Mouse (Mus musculus) limb, embryonic 14.5 days (tissue): ENCODE results near the gene Ttn. TPM values are rescaled to one million over a fixed set of nuclear protein-coding genes. Genes with fewer than 3 reads are reported as not detected.

Experiments
- ATAC-seq: fragments of 200-750 bp; cut with Nextera tagmentation; 2 replicates; pipeline ENCODE4 v1.8.0; 2017; ENCODE audit warnings: low read depth, moderate number of reproducible peaks, moderate TSS enrichment; ENCODE audit not compliant: low FRiP score
- DNase-seq: peaks from one replicate; pipeline ENCODE4 v3.0.0-alpha.2; 2015; ENCODE audit warnings: low spot score
- H3K27ac ChIP-seq: fragments of 300-500 bp; sonication (generic); replicated peaks from 2 replicates; pipeline ENCODE4 v1.5.1; 2014; ENCODE audit warnings: low read depth, mild to moderate bottlenecking, low read length, moderate library complexity, mixed read lengths
- H3K27me3 ChIP-seq: fragments of 300-500 bp; sonication (generic); 2 replicates; pipeline ENCODE4 v1.6.1; 2014; ENCODE audit warnings: low read length, mixed read lengths; ENCODE audit not compliant: control insufficient read depth, insufficient read depth
- H3K36me3 ChIP-seq: fragments of 300-500 bp; sonication (generic); 2 replicates; pipeline ENCODE4 v1.6.1; 2014; ENCODE audit warnings: mild to moderate bottlenecking, low read length, moderate library complexity, mixed read lengths; ENCODE audit not compliant: control insufficient read depth, insufficient read depth
- H3K4me1 ChIP-seq: fragments of 300-500 bp; sonication (generic); 2 replicates; pipeline ENCODE4 v1.6.1; 2014; ENCODE audit warnings: antibody characterized with exemption, low read length, mixed read lengths; ENCODE audit not compliant: control insufficient read depth, insufficient read depth
- H3K4me2 ChIP-seq: fragments of 300-500 bp; sonication (generic); replicated peaks from 2 replicates; pipeline ENCODE4 v1.6.1; 2014; ENCODE audit warnings: low read depth, mild to moderate bottlenecking, low read length, moderate library complexity; ENCODE audit not compliant: severe bottlenecking
- H3K4me3 ChIP-seq: fragments of 300-500 bp; sonication (generic); replicated peaks from 2 replicates; pipeline ENCODE4 v1.5.1; 2014; ENCODE audit warnings: low read length
- H3K9ac ChIP-seq: fragments of 300-500 bp; sonication (generic); 2 replicates; pipeline ENCODE4 v1.6.1; 2014; ENCODE audit warnings: mild to moderate bottlenecking, low read depth, low read length, moderate library complexity; ENCODE audit not compliant: severe bottlenecking
- H3K9me3 ChIP-seq: fragments of 300-500 bp; sonication (generic); 2 replicates; pipeline ENCODE4 v1.6.1; 2016; ENCODE audit warnings: low read length; ENCODE audit not compliant: control insufficient read depth
- POLR2A ChIP-seq: fragments of 200-500 bp; IDR thresholded peaks from 2 replicates; pipeline ENCODE4 v1.8.0; 2012; ENCODE audit warnings: inconsistent platforms, mild to moderate bottlenecking, moderate library complexity, borderline replicate concordance; ENCODE audit not compliant: insufficient read depth, insufficient read length; ENCODE audit errors: extremely low read depth
- WGBS: fragments of 180-500 bp; shearing (Covaris S2); extraction: QIAGEN DNeasy Blood & Tissue Kit; methylation state at CpG from one replicate; pipeline ENCODE4 v1.1.7; 2014; 5-methylcytosine and 5-hydroxymethylcytosine counted together
- polyA plus RNA-seq, 2 experiments: library from polyadenylated mRNA; depleted of rRNA in 1 of 2; stranded (reverse) in 1 of 2; unstranded in 1 of 2; fragments of >200 nt; fragmentation: Nextera tagmentation in 1 of 2; extraction: Ambion mirVana in 1 of 2; gene quantifications; 2 replicates each; pipeline versions ENCODE4 v1.2.1 to v1.2.3; 2012 to 2014

Gene Ttn
- polyA plus RNA-seq, 2 experiments: 15.8 to 99.0 TPM

GRCm38 (mm10) chr2:76850066-76850465, 132.3 kb downstream of the Ttn start:
- ATAC-seq (no peak), DNase-seq (no peak)
- Histone ChIP-seq H3K4me3 (no peak overlapping the region), H3K9ac (no peak overlapping the region), H3K4me2 (no peak overlapping the region), H3K27me3 (no peaks in the 10 kb centered on the region), H3K4me1 (no peaks in the 10 kb centered on the region), H3K27ac (no peak overlapping the region), H3K36me3 (no peaks in the 10 kb centered on the region), H3K9me3 (no peaks in the 10 kb centered on the region)
- TF ChIP-seq POLR2A: no peak
- WGBS: 88% methylated on average over 4 of the region's 4 CpGs

GRCm38 (mm10) chr2:76843162-76843561, 139.2 kb downstream of the Ttn start:
- Histone ChIP-seq H3K9ac (no peak overlapping the region), H3K27me3 (no peaks in the 10 kb centered on the region), H3K4me1 (no peaks in the 10 kb centered on the region), H3K27ac (no peak overlapping the region), H3K4me3 (no peak overlapping the region), H3K36me3 (no peaks in the 10 kb centered on the region), H3K9me3 (no peaks in the 10 kb centered on the region), H3K4me2 (no peak overlapping the region)
- ATAC-seq (no peak), DNase-seq (no peak)
- WGBS: 62% methylated on average over 1 of the region's 1 CpGs
- no peak for TF ChIP-seq POLR2A

GRCm38 (mm10) chr2:76820472-76820871, 161.9 kb downstream of the Ttn start:
- DNase-seq (no peak), ATAC-seq (no peak)
- Histone ChIP-seq H3K36me3 (no peaks in the 10 kb centered on the region), H3K4me3 (no peak overlapping the region), H3K4me1 (no peaks in the 10 kb centered on the region), H3K27ac (no peak overlapping the region), H3K9ac (no peak overlapping the region), H3K9me3 (no peaks in the 10 kb centered on the region), H3K27me3 (no peaks in the 10 kb centered on the region), H3K4me2 (no peak overlapping the region)
- no peak for TF ChIP-seq POLR2A

GRCm38 (mm10) chr2:76817796-76818195, 164.6 kb downstream of the Ttn start:
- WGBS: 64% methylated on average over 2 of the region's 2 CpGs
- DNase-seq (no peak), ATAC-seq (no peak)
- H3K27me3 ChIP-seq: no peaks in the 10 kb centered on the region
- TF ChIP-seq POLR2A: no peak
- no peaks in the 10 kb centered on the region for H3K9me3 ChIP-seq
- no peak overlapping the region for H3K27ac ChIP-seq
- no peaks in the 10 kb centered on the region for H3K4me1 ChIP-seq
- no peaks in the 10 kb centered on the region for H3K36me3 ChIP-seq
- H3K4me2 ChIP-seq: no peak overlapping the region
- H3K4me3 ChIP-seq: no peak overlapping the region
- no peak overlapping the region for H3K9ac ChIP-seq

GRCm38 (mm10) chr2:76814048-76814817, 168.1 kb downstream of the Ttn start:
- no peak overlapping the region for H3K27ac ChIP-seq
- H3K36me3 ChIP-seq: no peaks in the 10 kb centered on the region
- DNase-seq (no peak), ATAC-seq (no peak)
- 86% methylated on average over 20 of the region's 20 CpGs for WGBS
- H3K4me1 ChIP-seq: no peaks in the 10 kb centered on the region
- no peak for TF ChIP-seq POLR2A
- H3K9ac ChIP-seq: no peak overlapping the region
- H3K9me3 ChIP-seq: no peaks in the 10 kb centered on the region
- H3K4me3 ChIP-seq: no peak overlapping the region
- no peak overlapping the region for H3K4me2 ChIP-seq
- no peaks in the 10 kb centered on the region for H3K27me3 ChIP-seq
